Mouse (Mus musculus): Measurements from ENCODE around the gene Anxa1. TPM values are rescaled to one million over a fixed set of nuclear protein-coding genes. Genes with fewer than 3 reads are reported as not detected.

The Anxa1 gene
- 100 to 1,000 TPM in 1 of 2 experiments, 10 to 100 TPM in 1; 32.4 to 412 TPM for polyA plus RNA-seq (2012; fragmentation: generic; extraction: Trizol)

DNA sequence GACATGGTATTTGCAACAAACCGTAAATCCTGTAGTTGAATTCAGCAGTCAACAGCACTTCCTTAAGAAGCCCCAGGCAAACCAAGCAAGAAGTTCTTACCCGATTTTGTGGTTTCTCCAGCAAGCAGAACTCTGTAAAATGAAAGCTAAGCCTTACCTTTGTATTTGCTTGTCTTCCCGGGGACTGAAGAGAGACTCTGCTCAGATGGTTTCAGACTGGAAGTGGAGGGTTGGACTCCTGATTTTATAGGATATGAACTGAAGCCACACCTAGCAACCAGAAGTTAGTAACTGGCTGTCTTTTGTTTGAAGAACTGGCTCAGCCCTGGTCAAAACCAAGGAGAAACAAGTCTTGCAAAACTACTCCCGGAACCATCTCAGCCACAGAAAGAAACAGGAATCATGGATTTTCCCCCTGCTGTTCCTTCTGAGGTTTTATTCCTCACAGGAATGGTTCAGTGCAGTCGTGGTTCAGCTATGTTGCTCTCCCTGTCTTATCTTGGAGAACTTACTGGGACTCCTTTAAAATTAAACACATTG, at the start of gene Anxa1:
Gene Anxa1, minus strand, starts transcription at position 490 of the 540 bp plus-strand sequence.

Other genes with a start within 250 kb of the Anxa1 start
- under 1 TPM; 0.02 to 0.38 TPM for gene Aldh1a1, start 101.8 kb upstream of the Anxa1 start, polyA plus RNA-seq (2012; fragmentation: generic; extraction: Trizol)